Mouse (Mus musculus) liver, postnatal 0 days (tissue): Measurements from ENCODE around the gene Smad9.

ENCODE experiments used
- CTCF ChIP-seq: sonication (generic); IDR thresholded peaks from 2 replicates; pipeline ENCODE4 v1.5.1; 2016; ENCODE audit warnings: antibody characterized with exemption, low read depth
- EP300 ChIP-seq: IDR thresholded peaks from 2 replicates; pipeline ENCODE4 v1.6.1; 2016; ENCODE audit warnings: antibody characterized with exemption, low read depth, mild to moderate bottlenecking

- TF ChIP-seq CTCF (no peak), EP300 (no peak)
Measured at GRCm38 (mm10) chr3:54717348-54717747, 38.0 kb upstream of the Smad9 start.
